Mouse (Mus musculus): Measurements from ENCODE around the gene Capn7. TPM values are rescaled to one million over a fixed set of nuclear protein-coding genes. Genes with fewer than 3 reads are reported as not detected.

Capn7 gene
- polyA plus RNA-seq, 1 experiment from 2014 or later = 24.8 TPM

GRCm38 (mm10) chr14:31327196-31327595 lies 9.2 kb upstream of the Capn7 start:
- TF ChIP-seq CTCF (IDR thresholded peaks at IDR 0.05; ENCODE audit: low read depth) = no peak
- TF ChIP-seq EP300 (optimal IDR thresholded peaks at IDR 0.05) = no peak
- no peak overlapping the region for H3K4me2 ChIP-seq (replicated peaks; ENCODE audit: low read depth)
- no peak overlapping the region for H3K4me3 ChIP-seq (ENCODE audit: low read depth, low read length)
- ATAC-seq (ENCODE audit: low FRiP score, low TSS enrichment) (peak; percentile 45; the same call in 1 of the 2 replicates), DNase-seq (ENCODE audit: low spot score) (no peak)
- no peaks in the 10 kb centered on the region for H3K36me3 ChIP-seq (ENCODE audit: control insufficient read depth, insufficient read depth, low read length)
- no peaks in the 10 kb centered on the region for H3K27me3 ChIP-seq (ENCODE audit: control insufficient read depth, insufficient read depth, low read length)
- 87% methylated on average over 1 of the region's 1 CpGs for WGBS
- H3K27ac ChIP-seq (replicated peaks) = no peak overlapping the region
- H3K4me1 ChIP-seq (replicated peaks; ENCODE audit: control insufficient read depth, insufficient read depth) = no peaks in the 10 kb centered on the region
- no peak overlapping the region for H3K9ac ChIP-seq (ENCODE audit: low read length)
- no peaks in the 10 kb centered on the region for H3K9me3 ChIP-seq (ENCODE audit: control insufficient read depth, low read length)

GRCm38 (mm10) chr14:31327681-31328080 lies 8.8 kb upstream of the Capn7 start:
- no peaks in the 10 kb centered on the region for H3K4me1 ChIP-seq (replicated peaks; ENCODE audit: control insufficient read depth, insufficient read depth)
- no peak overlapping the region for H3K9ac ChIP-seq (ENCODE audit: low read length)
- H3K36me3 ChIP-seq (ENCODE audit: control insufficient read depth, insufficient read depth, low read length) = no peaks in the 10 kb centered on the region
- H3K4me2 ChIP-seq (replicated peaks; ENCODE audit: low read depth) = no peak overlapping the region
- no peak overlapping the region for H3K4me3 ChIP-seq (ENCODE audit: low read depth, low read length)
- no peak overlapping the region for H3K27ac ChIP-seq (replicated peaks)
- peak; percentile 50 for TF ChIP-seq CTCF (IDR thresholded peaks at IDR 0.05; ENCODE audit: low read depth)
- no peak for TF ChIP-seq EP300 (optimal IDR thresholded peaks at IDR 0.05)
- ATAC-seq (ENCODE audit: low FRiP score, low TSS enrichment) = no peak
- DNase-seq (ENCODE audit: low spot score) = no peak
- H3K27me3 ChIP-seq (ENCODE audit: control insufficient read depth, insufficient read depth, low read length) = no peaks in the 10 kb centered on the region
- no peaks in the 10 kb centered on the region for H3K9me3 ChIP-seq (ENCODE audit: control insufficient read depth, low read length)
- 59% methylated on average over 4 of the region's 4 CpGs for WGBS

GRCm38 (mm10) chr14:31329741-31330140 lies 6.7 kb upstream of the Capn7 start:
- 52% methylated on average over 2 of the region's 2 CpGs for WGBS
- no peaks in the 10 kb centered on the region for H3K36me3 ChIP-seq (ENCODE audit: control insufficient read depth, insufficient read depth, low read length)
- DNase-seq (ENCODE audit: low spot score) = no peak
- TF ChIP-seq EP300 (optimal IDR thresholded peaks at IDR 0.05) (no peak), CTCF (IDR thresholded peaks at IDR 0.05; ENCODE audit: low read depth) (no peak)
- H3K4me1 ChIP-seq (replicated peaks; ENCODE audit: control insufficient read depth, insufficient read depth) = no peaks in the 10 kb centered on the region
- H3K4me2 ChIP-seq (replicated peaks; ENCODE audit: low read depth) = no peak overlapping the region
- no peak overlapping the region for H3K27ac ChIP-seq (replicated peaks)
- H3K9ac ChIP-seq (ENCODE audit: low read length) = no peak overlapping the region
- no peaks in the 10 kb centered on the region for H3K27me3 ChIP-seq (ENCODE audit: control insufficient read depth, insufficient read depth, low read length)
- no peak for ATAC-seq (ENCODE audit: low FRiP score, low TSS enrichment)
- H3K4me3 ChIP-seq (ENCODE audit: low read depth, low read length) = no peak overlapping the region
- no peaks in the 10 kb centered on the region for H3K9me3 ChIP-seq (ENCODE audit: control insufficient read depth, low read length)

GRCm38 (mm10) chr14:31330957-31331356 lies 5.5 kb upstream of the Capn7 start:
- Histone ChIP-seq H3K27me3 (ENCODE audit: control insufficient read depth, insufficient read depth, low read length) (no peaks in the 10 kb centered on the region), H3K36me3 (ENCODE audit: control insufficient read depth, insufficient read depth, low read length) (no peaks in the 10 kb centered on the region), H3K4me2 (replicated peaks; ENCODE audit: low read depth) (no peak overlapping the region), H3K9ac (ENCODE audit: low read length) (no peak overlapping the region), H3K4me3 (ENCODE audit: low read depth, low read length) (no peak overlapping the region), H3K27ac (replicated peaks) (no peak overlapping the region), H3K4me1 (replicated peaks; ENCODE audit: control insufficient read depth, insufficient read depth) (no peaks in the 10 kb centered on the region), H3K9me3 (ENCODE audit: control insufficient read depth, low read length) (no peaks in the 10 kb centered on the region)
- no peak for DNase-seq (ENCODE audit: low spot score)
- WGBS = 80% methylated on average over 4 of the region's 4 CpGs
- TF ChIP-seq EP300 (optimal IDR thresholded peaks at IDR 0.05) (no peak), CTCF (IDR thresholded peaks at IDR 0.05; ENCODE audit: low read depth) (no peak)
- no peak for ATAC-seq (ENCODE audit: low FRiP score, low TSS enrichment)

- TF ChIP-seq EP300 (optimal IDR thresholded peaks at IDR 0.05) = no peak
- TF ChIP-seq CTCF (IDR thresholded peaks at IDR 0.05; ENCODE audit: low read depth) = no peak
- H3K9me3 ChIP-seq (ENCODE audit: control insufficient read depth, low read length) = no peaks in the 10 kb centered on the region
- H3K4me1 ChIP-seq (replicated peaks; ENCODE audit: control insufficient read depth, insufficient read depth) = no peaks in the 10 kb centered on the region
- no peak overlapping the region for H3K27ac ChIP-seq (replicated peaks)
- 42% methylated on average over 3 of the region's 3 CpGs for whole genome bisulfite sequencing
- H3K9ac ChIP-seq (ENCODE audit: low read length) = 0 out of 2 replicates have a peak overlapping the region, but pooled peaks have one; percentile 13
- peak overlapping the region; percentile 87 for H3K4me3 ChIP-seq (ENCODE audit: low read depth, low read length)
- H3K27me3 ChIP-seq (ENCODE audit: control insufficient read depth, insufficient read depth, low read length) = no peaks in the 10 kb centered on the region
- peak overlapping the region; percentile 73 for H3K4me2 ChIP-seq (replicated peaks; ENCODE audit: low read depth)
- ATAC-seq (ENCODE audit: low FRiP score, low TSS enrichment) (no peak), DNase-seq (ENCODE audit: low spot score) (no peak)
- H3K36me3 ChIP-seq (ENCODE audit: control insufficient read depth, insufficient read depth, low read length) = peaks cover 3% of the 10 kb centered on the region; the same call in 1 of the 2 replicates
These were observed 673 bp upstream of the Capn7 start for GRCm38 (mm10) chr14:31335765-31336164.

- 22% methylated on average over 7 of the region's 7 CpGs for WGBS
- Histone ChIP-seq H3K4me3 (ENCODE audit: low read depth, low read length) (peak overlapping the region; percentile 87), H3K9ac (ENCODE audit: low read length) (peak overlapping the region; percentile 91), H3K9me3 (ENCODE audit: control insufficient read depth, low read length) (no peaks in the 10 kb centered on the region), H3K27me3 (ENCODE audit: control insufficient read depth, insufficient read depth, low read length) (no peaks in the 10 kb centered on the region), H3K4me2 (replicated peaks; ENCODE audit: low read depth) (peak overlapping the region; percentile 73), H3K36me3 (ENCODE audit: control insufficient read depth, insufficient read depth, low read length) (peaks cover 3% of the 10 kb centered on the region; the same call in 1 of the 2 replicates), H3K4me1 (replicated peaks; ENCODE audit: control insufficient read depth, insufficient read depth) (no peaks in the 10 kb centered on the region), H3K27ac (replicated peaks) (no peak overlapping the region)
- TF ChIP-seq EP300 (optimal IDR thresholded peaks at IDR 0.05) = no peak
- TF ChIP-seq CTCF (IDR thresholded peaks at IDR 0.05; ENCODE audit: low read depth) = no peak
- no peak for ATAC-seq (ENCODE audit: low FRiP score, low TSS enrichment)
- DNase-seq (ENCODE audit: low spot score) = no peak
These were observed 968 bp downstream of the Capn7 start for GRCm38 (mm10) chr14:31337406-31337805.

Data from stomach, postnatal 0 days (tissue).